Mouse (Mus musculus) heart, adult 2 months (tissue): ENCODE measurements around the gene Pgc.

Source experiments
- EP300 ChIP-seq: fragments of 200-500 bp; IDR thresholded peaks from 2 replicates; pipeline ENCODE4 v1.6.1; 2011; ENCODE audit warnings: low read depth, low read length, control low read depth; ENCODE audit not compliant: insufficient read depth
- POLR2A ChIP-seq: fragments of 200-500 bp; IDR thresholded peaks from 2 replicates; pipeline ENCODE4 v1.6.1; 2011; ENCODE audit warnings: mild to moderate bottlenecking, low read depth, low read length, control low read depth; ENCODE audit not compliant: insufficient read depth

DNA sequence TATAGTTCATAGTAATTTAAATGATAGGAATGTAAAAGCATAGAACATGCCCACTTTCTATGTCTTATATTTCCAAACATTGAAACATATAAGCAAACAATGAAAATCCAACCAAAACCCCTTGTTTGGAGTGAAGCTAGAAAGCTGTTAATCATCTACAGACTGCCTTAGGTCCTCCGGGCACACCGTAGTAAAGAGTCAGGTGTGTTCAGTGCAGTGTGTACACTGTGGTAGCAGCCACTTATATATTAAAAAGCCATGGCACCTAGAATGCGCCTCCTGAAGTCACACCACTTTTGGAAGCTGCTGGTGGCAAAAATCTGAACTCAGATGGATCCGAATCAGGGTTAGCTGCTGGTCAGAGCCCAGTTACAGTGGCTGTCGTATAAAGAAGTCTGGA is 48.4 kb upstream of the Pgc start:
- TF ChIP-seq POLR2A (no peak), EP300 (no peak)
